Mouse (Mus musculus): ENCODE data around the gene Olfr985. TPM values are rescaled to one million over a fixed set of nuclear protein-coding genes. Genes with fewer than 3 reads are reported as not detected.

Gene Olfr985
- not detected in 2 replicates for polyA plus RNA-seq (2012; rRNA removed)

DNA sequence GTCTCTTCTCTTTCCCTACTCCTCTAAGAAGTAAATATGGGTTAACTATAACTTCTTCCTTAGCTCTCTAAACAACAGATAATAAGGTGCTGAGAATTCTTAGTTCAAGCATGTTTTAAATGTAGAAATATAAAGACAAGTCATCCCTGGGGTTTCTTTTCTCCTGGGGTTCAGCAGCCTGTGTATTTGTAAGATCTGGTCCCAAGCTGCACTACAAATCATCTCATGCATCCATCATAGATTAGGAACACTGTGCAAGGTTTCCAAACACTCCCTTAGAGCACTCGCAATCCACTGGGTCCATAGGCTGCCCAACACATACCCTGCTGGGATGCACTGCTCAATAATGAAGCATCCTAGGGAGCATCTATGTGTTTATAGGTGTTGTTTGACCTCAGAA, at the start of gene Olfr985:
Gene Olfr985 (minus strand): TSS at position 101 of the 400 bp plus-strand sequence.

DNA sequence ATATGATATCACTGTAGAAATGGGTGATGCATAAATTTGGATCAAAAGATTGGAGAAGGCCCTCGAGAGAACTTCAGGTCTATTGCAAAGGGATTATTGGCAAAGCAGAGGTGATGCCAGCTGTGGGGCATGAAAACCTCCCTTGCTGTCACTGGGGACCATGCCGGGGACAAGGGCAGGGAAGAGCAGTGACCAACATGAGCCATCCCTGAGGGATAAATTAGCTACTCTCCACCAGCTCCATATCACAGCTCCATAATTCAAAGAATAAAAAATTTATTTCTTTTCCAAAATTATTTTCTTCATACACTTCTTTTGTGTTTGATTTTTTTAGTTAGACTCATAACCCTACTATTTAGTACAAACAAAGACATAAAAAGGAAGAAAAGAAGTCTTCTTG, 15.9 kb downstream of the Olfr985 start, which contains the start of gene Olfr984:
Gene Olfr984 (minus strand): TSS at position 101 of the 400 bp plus-strand sequence.

DNA sequence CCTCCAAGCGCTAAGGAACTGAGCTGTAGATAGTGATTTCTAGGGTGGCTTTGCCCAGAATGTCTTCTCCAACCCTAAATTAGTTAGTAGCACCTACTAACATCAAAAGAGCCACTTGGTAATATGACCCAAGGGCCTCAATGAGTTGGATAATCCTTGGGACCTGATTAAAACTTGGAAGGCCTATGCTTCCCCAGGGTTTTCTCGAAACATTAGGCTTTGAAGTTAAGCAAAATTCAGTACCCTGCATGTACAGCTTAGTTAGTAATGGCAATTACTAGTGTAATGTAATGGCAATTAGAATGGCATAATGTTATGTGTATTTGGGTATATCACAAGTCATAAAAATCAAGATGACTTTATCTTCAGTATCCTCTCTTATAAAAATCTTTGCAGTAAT, 36.5 kb downstream of the Olfr985 start, which contains the start of gene Olfr983:
Gene Olfr983 (minus strand): TSS at position 101 of the 400 bp plus-strand sequence.

Other genes starting within 250 kb of the Olfr985 start
- gene Olfr229, start 222.8 kb downstream of the Olfr985 start, polyA plus RNA-seq (2012; rRNA removed), result not detected in 2 replicates
- gene Olfr974, start 192.7 kb downstream of the Olfr985 start, polyA plus RNA-seq (2012; rRNA removed), result not detected in 2 replicates
- gene Olfr975, start 178.1 kb downstream of the Olfr985 start, polyA plus RNA-seq (2012; rRNA removed), result not detected in 2 replicates
- gene Olfr976, start 169.1 kb downstream of the Olfr985 start, polyA plus RNA-seq (2012; rRNA removed), result not detected in 2 replicates
- gene Olfr978, start 138.1 kb downstream of the Olfr985 start, polyA plus RNA-seq (2012; rRNA removed), result not detected in 2 replicates
- not detected in 2 replicates for gene Olfr979, start 126.7 kb downstream of the Olfr985 start, polyA plus RNA-seq (2012; rRNA removed)
- gene Olfr980, start 120.6 kb downstream of the Olfr985 start, polyA plus RNA-seq (2012; rRNA removed), result not detected in 2 replicates
- not detected in 2 replicates for gene Olfr981, start 108.7 kb downstream of the Olfr985 start, polyA plus RNA-seq (2012; rRNA removed)
- not detected in 2 replicates for gene Olfr982, start 56.4 kb downstream of the Olfr985 start, polyA plus RNA-seq (2012; rRNA removed)
- not detected in 2 replicates for gene Olfr983, start 36.6 kb downstream of the Olfr985 start, polyA plus RNA-seq (2012; rRNA removed)
- gene Olfr984, start 16.0 kb downstream of the Olfr985 start, polyA plus RNA-seq (2012; rRNA removed), result not detected in 2 replicates
- not detected in 2 replicates for gene Tmem225, start 17.9 kb upstream of the Olfr985 start, polyA plus RNA-seq (2012; rRNA removed)
- not detected in 2 replicates for gene Olfr986, start 50.7 kb upstream of the Olfr985 start, polyA plus RNA-seq (2012; rRNA removed)
- gene Zfp202, start 62.1 kb upstream of the Olfr985 start, polyA plus RNA-seq (2012; rRNA removed), result 0.66 and 0.77 TPM in 2 replicates
- 0.05 and 0.44 TPM in 2 replicates for gene Scn3b, start 139.0 kb upstream of the Olfr985 start, polyA plus RNA-seq (2012; rRNA removed)

Data from liver, embryonic 14 days (tissue).